Mouse (Mus musculus): ENCODE data around the gene Zxdc. TPM values are rescaled to one million over a fixed set of nuclear protein-coding genes. Genes with fewer than 3 reads are reported as not detected.

The Zxdc gene
- polyA plus RNA-seq, 1 experiment from 2014 or later = 6.4 TPM

DNA sequence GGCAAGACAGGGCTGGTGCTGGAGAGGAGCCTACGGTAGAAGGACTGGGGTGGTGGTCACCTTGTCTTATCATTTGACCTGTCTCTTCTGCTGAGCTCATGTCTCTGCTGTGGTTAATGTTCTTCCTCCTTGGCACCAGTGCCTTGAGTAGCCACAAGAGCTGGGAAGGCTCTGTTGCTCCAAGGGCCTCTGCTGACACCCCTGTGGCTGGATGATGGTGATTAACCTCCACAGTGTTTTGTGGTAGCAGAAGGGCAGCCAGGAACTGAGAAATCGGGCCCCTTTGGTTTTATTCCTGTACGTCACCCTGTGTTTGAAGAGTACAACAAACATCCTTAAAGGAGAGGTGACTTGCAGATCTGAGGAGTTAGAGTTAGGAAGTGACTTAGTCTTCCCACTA, 35.0 kb upstream of the Zxdc start:
- Histone ChIP-seq H3K9me3 (ENCODE audit: low read length) (no peaks in the 10 kb centered on the region), H3K9ac (replicated peaks; ENCODE audit: low read length) (no peak overlapping the region), H3K4me3 (ENCODE audit: low read length) (no peak overlapping the region), H3K4me2 (replicated peaks; ENCODE audit: low read depth, low read length) (no peak overlapping the region), H3K36me3 (ENCODE audit: insufficient read depth, low read length) (no peaks in the 10 kb centered on the region), H3K27me3 (ENCODE audit: insufficient read depth, low read length) (no peaks in the 10 kb centered on the region), H3K4me1 (ENCODE audit: insufficient read depth, low read length) (no peaks in the 10 kb centered on the region), H3K27ac (ENCODE audit: low read length) (no peak overlapping the region)
- WGBS = 82% methylated on average over 3 of the region's 3 CpGs
- ATAC-seq (ENCODE audit: low FRiP score, low TSS enrichment) = no peak

DNA sequence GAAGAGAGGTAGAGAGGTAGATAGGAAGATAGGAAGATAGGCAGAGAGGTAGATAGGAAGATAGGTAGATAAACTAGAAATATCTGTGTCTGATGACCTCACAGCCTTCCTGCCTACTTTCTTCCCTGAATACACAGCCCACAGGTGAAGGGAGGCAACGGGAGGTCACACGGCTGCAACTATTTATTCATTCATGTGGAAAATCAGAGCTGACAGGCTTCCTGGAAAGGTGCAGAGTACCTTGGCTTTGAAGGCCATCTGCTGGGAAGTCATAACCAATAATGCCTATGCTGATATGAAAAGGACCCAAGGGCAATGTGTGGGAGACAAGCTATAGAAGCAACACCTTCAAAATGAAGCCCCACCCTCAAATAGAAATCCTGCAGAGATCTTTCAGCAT, 26.9 kb upstream of the Zxdc start:
- Histone ChIP-seq H3K9ac (replicated peaks; ENCODE audit: low read length) (no peak overlapping the region), H3K9me3 (ENCODE audit: low read length) (no peaks in the 10 kb centered on the region), H3K4me1 (ENCODE audit: insufficient read depth, low read length) (no peaks in the 10 kb centered on the region; the same call in 1 of the 2 replicates), H3K4me3 (ENCODE audit: low read length) (no peak overlapping the region), H3K36me3 (ENCODE audit: insufficient read depth, low read length) (no peaks in the 10 kb centered on the region), H3K27ac (ENCODE audit: low read length) (no peak overlapping the region), H3K4me2 (replicated peaks; ENCODE audit: low read depth, low read length) (no peak overlapping the region), H3K27me3 (ENCODE audit: insufficient read depth, low read length) (no peaks in the 10 kb centered on the region)
- WGBS = 48% methylated on average over 2 of the region's 2 CpGs
- ATAC-seq (ENCODE audit: low FRiP score, low TSS enrichment) = no peak

DNA sequence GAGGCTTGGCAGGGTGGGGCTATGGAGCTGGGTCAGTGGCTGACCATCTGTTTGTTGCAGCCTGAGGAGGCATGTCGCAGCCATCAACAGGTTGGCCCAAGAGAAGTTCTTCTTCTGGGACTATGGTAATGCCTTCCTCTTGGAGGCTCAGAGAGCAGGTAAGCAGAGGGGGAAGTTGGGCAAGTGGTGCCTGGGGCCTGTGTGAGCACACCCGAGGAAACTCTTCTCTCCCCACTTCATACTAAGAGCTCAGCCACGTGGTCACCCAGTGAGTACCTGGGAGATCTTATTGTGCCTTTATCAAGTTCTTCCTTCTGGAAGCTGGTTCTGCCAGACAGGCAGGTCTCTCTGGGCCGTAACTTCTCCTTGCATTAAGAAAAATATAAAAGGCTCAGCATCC, 22.1 kb upstream of the Zxdc start:
- Histone ChIP-seq H3K9ac (replicated peaks; ENCODE audit: low read length) (no peak overlapping the region), H3K4me2 (replicated peaks; ENCODE audit: low read depth, low read length) (no peak overlapping the region), H3K27ac (ENCODE audit: low read length) (no peak overlapping the region), H3K4me3 (ENCODE audit: low read length) (no peak overlapping the region), H3K9me3 (ENCODE audit: low read length) (no peaks in the 10 kb centered on the region), H3K4me1 (ENCODE audit: insufficient read depth, low read length) (no peaks in the 10 kb centered on the region), H3K36me3 (ENCODE audit: insufficient read depth, low read length) (no peaks in the 10 kb centered on the region), H3K27me3 (ENCODE audit: insufficient read depth, low read length) (no peaks in the 10 kb centered on the region)
- ATAC-seq (ENCODE audit: low FRiP score, low TSS enrichment) = no peak
- 79% methylated on average over 4 of the region's 4 CpGs for WGBS

DNA sequence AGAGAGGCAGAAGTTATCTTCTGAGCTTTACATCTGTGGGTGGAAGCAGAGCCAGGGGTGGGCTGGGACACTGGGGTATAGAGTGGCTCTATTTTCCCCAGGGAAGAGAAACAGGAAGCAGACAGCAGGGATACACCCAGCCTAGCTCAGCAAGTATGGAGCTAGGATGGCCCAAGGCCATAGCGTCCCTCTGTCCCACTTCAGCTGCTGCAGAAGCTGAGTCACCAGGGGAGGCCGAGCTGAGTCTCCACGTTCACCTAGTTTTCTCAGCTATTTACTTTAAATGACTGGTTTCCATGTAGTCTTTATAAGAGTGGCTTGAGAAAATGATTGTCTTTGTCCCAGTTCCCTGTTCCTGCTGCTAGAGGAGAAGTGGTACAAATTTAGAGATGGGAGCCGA, 20.8 kb upstream of the Zxdc start:
- H3K9me3 ChIP-seq (ENCODE audit: low read length) = no peaks in the 10 kb centered on the region
- no peak for ATAC-seq (ENCODE audit: low FRiP score, low TSS enrichment)
- no peaks in the 10 kb centered on the region for H3K4me1 ChIP-seq (ENCODE audit: insufficient read depth, low read length)

DNA sequence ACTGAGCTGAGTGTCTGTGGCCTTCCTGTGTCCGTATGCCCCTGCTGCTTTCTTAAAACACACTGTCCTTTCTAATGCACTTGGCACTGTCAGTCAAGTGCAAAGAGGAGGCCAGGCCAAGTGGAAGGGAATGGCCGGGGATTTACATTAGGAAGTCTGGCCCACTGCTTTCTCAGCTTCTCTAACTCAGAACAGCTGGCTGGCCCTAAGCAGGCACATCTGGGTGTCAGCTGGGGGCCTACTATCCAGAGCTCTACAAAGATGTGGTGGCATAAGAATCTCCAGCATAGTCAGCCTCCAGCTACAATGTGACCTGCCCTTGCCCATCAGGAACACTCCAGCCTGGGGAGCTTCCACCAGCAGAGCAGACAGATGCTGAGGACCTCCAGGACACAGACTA, 19.3 kb upstream of the Zxdc start:
- no peak overlapping the region for H3K9ac ChIP-seq (replicated peaks; ENCODE audit: low read length)
- H3K27me3 ChIP-seq (ENCODE audit: insufficient read depth, low read length) = no peaks in the 10 kb centered on the region
- no peaks in the 10 kb centered on the region for H3K4me1 ChIP-seq (ENCODE audit: insufficient read depth, low read length)
- no peak overlapping the region for H3K27ac ChIP-seq (ENCODE audit: low read length)
- no peak overlapping the region for H3K4me3 ChIP-seq (ENCODE audit: low read length)
- ATAC-seq (ENCODE audit: low FRiP score, low TSS enrichment) = no peak
- 76% methylated on average over 2 of the region's 2 CpGs for WGBS
- H3K36me3 ChIP-seq (ENCODE audit: insufficient read depth, low read length) = no peaks in the 10 kb centered on the region
- no peak overlapping the region for H3K4me2 ChIP-seq (replicated peaks; ENCODE audit: low read depth, low read length)
- H3K9me3 ChIP-seq (ENCODE audit: low read length) = no peaks in the 10 kb centered on the region

More for the DNA sequence above, 20.8 kb upstream of the Zxdc start:
- H3K9ac ChIP-seq (replicated peaks; ENCODE audit: low read length) = no peak overlapping the region
- H3K27ac ChIP-seq (ENCODE audit: low read length) = no peak overlapping the region
- H3K4me2 ChIP-seq (replicated peaks; ENCODE audit: low read depth, low read length) = no peak overlapping the region
- no peaks in the 10 kb centered on the region for H3K36me3 ChIP-seq (ENCODE audit: insufficient read depth, low read length)
- H3K4me3 ChIP-seq (ENCODE audit: low read length) = no peak overlapping the region
- 72% methylated on average over 4 of the region's 4 CpGs for WGBS
- no peaks in the 10 kb centered on the region for H3K27me3 ChIP-seq (ENCODE audit: insufficient read depth, low read length)

DNA sequence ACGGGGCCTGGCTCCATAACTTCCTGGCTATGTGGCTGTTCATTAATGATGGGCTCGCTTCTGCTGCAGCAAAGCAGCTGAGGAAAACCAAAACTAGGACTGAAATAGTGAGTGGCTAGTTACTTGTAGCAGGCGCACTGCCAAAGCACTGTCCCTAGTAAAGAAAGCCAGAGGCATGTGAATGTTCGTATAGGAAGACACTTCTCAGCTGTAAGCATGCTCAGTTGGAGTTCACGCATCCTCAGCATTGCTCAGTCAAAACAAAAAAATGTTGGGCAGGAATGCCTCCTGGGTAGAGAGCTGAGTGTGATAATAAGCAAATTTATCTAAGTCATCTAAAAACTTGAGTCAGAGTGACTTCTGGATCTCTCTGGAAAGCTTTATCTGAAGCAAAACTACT, 11.2 kb upstream of the Zxdc start:
- no peak for ATAC-seq (ENCODE audit: low FRiP score, low TSS enrichment)
- Histone ChIP-seq H3K9ac (replicated peaks; ENCODE audit: low read length) (no peak overlapping the region), H3K27ac (ENCODE audit: low read length) (no peak overlapping the region), H3K27me3 (ENCODE audit: insufficient read depth, low read length) (no peaks in the 10 kb centered on the region), H3K4me1 (ENCODE audit: insufficient read depth, low read length) (peaks cover 30% of the 10 kb centered on the region), H3K4me3 (ENCODE audit: low read length) (no peak overlapping the region), H3K36me3 (ENCODE audit: insufficient read depth, low read length) (no peaks in the 10 kb centered on the region), H3K9me3 (ENCODE audit: low read length) (no peaks in the 10 kb centered on the region), H3K4me2 (replicated peaks; ENCODE audit: low read depth, low read length) (no peak overlapping the region)
- 52% methylated on average over 5 of the region's 5 CpGs for WGBS

DNA sequence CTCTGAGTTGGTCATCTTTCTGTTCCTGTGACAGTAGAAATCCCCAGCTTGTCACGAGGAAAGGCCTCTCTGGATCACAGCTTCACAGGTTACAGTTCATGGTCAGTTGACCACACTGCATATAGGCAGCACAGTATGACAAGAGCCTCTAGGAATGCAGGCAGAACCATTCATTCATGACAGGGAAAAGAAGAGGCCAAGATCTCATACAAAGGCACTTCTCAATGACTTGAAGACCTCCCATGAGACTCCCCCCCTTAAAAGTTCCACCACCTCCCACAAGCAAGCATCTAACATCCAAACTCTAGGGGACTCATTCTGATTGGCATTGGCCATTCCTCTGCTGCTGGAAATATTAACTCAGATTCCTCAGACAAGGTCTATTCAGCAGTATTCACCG, 9.8 kb upstream of the Zxdc start:
- 57% methylated on average over 2 of the region's 2 CpGs for WGBS
- peak; percentile 80; the same call in 1 of the 2 replicates for ATAC-seq (ENCODE audit: low FRiP score, low TSS enrichment)
- Histone ChIP-seq H3K36me3 (ENCODE audit: insufficient read depth, low read length) (no peaks in the 10 kb centered on the region), H3K27ac (ENCODE audit: low read length) (peak overlapping the region; percentile 68), H3K4me3 (ENCODE audit: low read length) (no peak overlapping the region), H3K4me1 (ENCODE audit: insufficient read depth, low read length) (peaks cover 30% of the 10 kb centered on the region), H3K4me2 (replicated peaks; ENCODE audit: low read depth, low read length) (no peak overlapping the region), H3K9me3 (ENCODE audit: low read length) (no peaks in the 10 kb centered on the region), H3K27me3 (ENCODE audit: insufficient read depth, low read length) (no peaks in the 10 kb centered on the region), H3K9ac (replicated peaks; ENCODE audit: low read length) (no peak overlapping the region)

DNA sequence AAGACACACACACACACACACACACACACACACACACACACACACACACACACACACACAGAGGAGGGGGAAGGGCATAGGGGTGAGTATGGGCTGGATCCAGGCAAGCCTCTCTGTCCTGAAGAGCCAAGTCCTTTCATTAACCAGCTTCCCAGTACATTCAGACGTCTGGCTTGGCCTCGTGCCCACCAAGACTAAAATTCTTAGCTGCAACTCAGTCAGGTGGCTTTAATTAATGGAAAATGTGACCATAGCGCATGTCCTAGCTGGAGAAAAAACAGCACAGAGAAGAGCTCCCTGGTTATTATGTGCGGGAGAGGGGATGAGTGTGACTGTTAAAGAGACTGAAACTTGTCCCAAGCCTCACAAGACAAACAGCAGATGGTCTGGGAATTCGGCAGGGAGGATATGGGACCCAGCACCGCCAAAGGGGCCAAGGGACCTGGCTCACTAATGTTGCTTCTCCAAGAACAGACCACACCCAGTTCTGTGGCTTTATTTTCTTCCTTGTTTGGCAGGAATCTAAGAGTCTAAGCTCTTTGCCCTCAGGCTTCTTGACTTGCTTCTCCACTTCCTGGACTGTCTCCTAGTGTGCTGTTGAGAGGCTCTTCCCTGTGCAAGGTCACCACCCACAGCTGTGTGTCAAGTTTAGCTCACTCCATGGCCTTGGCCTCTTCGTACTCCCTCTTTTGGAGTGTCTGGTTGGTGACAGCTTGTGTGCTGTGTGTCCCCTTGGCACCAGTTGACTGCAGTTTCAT, 9.1 kb upstream of the Zxdc start:
- Histone ChIP-seq H3K9ac (replicated peaks; ENCODE audit: low read length) (no peak overlapping the region), H3K27me3 (ENCODE audit: insufficient read depth, low read length) (no peaks in the 10 kb centered on the region), H3K36me3 (ENCODE audit: insufficient read depth, low read length) (no peaks in the 10 kb centered on the region), H3K27ac (ENCODE audit: low read length) (peak overlapping the region; percentile 68), H3K4me1 (ENCODE audit: insufficient read depth, low read length) (peaks cover 30% of the 10 kb centered on the region), H3K4me3 (ENCODE audit: low read length) (no peak overlapping the region), H3K4me2 (replicated peaks; ENCODE audit: low read depth, low read length) (no peak overlapping the region), H3K9me3 (ENCODE audit: low read length) (no peaks in the 10 kb centered on the region)
- peak; percentile 66; the same call in 1 of the 2 replicates for ATAC-seq (ENCODE audit: low FRiP score, low TSS enrichment)
- 38% methylated on average over 7 of the region's 7 CpGs for WGBS

DNA sequence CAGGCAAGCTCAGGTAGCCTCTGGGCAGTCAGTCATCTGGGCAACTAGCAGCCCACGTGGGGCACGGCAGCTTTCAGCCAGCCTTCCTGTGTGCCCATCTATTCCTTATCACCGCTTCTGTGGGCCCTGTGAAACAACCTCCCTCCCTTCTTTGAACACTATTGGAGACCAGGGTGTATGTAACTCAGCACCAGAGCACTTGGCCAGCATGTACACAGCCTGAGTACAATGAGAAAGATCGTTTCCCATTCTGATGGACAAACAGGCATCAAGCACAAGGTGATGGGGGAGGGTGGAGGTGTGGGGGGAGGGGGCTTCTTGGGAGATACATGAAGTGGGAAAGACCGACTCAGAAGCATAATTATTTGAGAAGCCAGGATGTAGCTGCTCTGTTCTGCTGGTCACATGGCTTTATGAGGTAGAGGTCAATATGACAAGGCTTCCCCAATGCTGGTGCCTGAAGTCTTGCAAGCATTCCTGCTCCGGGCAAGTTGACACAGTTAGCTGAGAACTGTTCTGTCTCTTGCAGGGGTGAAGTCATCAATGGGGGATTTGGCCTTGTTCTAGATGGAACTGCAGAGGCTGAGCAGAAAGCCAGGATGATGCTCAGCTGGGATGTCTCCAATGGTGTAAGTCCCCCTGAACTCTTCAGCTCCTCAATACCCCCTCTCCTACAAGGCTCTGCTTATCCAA, 8.2 kb upstream of the Zxdc start:
- Histone ChIP-seq H3K27ac (ENCODE audit: low read length) (peak overlapping the region; percentile 68; the same call in 1 of the 2 replicates), H3K4me3 (ENCODE audit: low read length) (no peak overlapping the region), H3K36me3 (ENCODE audit: insufficient read depth, low read length) (no peaks in the 10 kb centered on the region), H3K9ac (replicated peaks; ENCODE audit: low read length) (no peak overlapping the region), H3K27me3 (ENCODE audit: insufficient read depth, low read length) (no peaks in the 10 kb centered on the region), H3K4me1 (ENCODE audit: insufficient read depth, low read length) (peaks cover 30% of the 10 kb centered on the region), H3K4me2 (replicated peaks; ENCODE audit: low read depth, low read length) (no peak overlapping the region), H3K9me3 (ENCODE audit: low read length) (no peaks in the 10 kb centered on the region)
- 86% methylated on average over 6 of the region's 6 CpGs for WGBS
- ATAC-seq (ENCODE audit: low FRiP score, low TSS enrichment) = no peak

DNA sequence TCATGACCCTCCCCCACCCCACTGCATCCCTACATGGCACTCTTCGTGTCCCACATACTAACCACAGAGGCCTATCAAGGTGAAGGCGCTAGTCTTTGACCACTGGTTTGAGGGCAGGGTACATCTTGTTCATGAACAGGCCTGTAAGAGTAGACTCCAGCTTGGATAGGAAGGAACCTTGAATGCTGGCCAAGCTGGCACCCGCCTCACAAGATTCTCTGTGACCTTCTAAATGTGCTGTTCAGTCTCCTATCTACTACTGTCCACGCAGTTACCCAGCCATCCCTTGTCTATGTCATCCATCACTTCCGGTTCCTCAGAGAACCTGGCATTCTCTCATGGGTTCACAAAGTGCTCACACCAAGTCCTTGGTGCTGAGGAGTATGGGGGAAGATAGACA, 6.0 kb upstream of the Zxdc start:
- H3K36me3 ChIP-seq (ENCODE audit: insufficient read depth, low read length) = no peaks in the 10 kb centered on the region
- no peak overlapping the region for H3K4me3 ChIP-seq (ENCODE audit: low read length)
- no peak overlapping the region for H3K27ac ChIP-seq (ENCODE audit: low read length)
- peaks cover 22% of the 10 kb centered on the region for H3K4me1 ChIP-seq (ENCODE audit: insufficient read depth, low read length)
- H3K4me2 ChIP-seq (replicated peaks; ENCODE audit: low read depth, low read length) = no peak overlapping the region
- WGBS = 82% methylated on average over 5 of the region's 5 CpGs
- no peak overlapping the region for H3K9ac ChIP-seq (replicated peaks; ENCODE audit: low read length)
- no peaks in the 10 kb centered on the region for H3K27me3 ChIP-seq (ENCODE audit: insufficient read depth, low read length)
- no peak for ATAC-seq (ENCODE audit: low FRiP score, low TSS enrichment)
- H3K9me3 ChIP-seq (ENCODE audit: low read length) = no peaks in the 10 kb centered on the region
